Mouse (Mus musculus): Measurements from ENCODE around the gene Mfap5. TPM values are rescaled to one million over a fixed set of nuclear protein-coding genes. Genes with fewer than 3 reads are reported as not detected.

The Mfap5 gene
- polyA plus RNA-seq, 1 experiment from 2014 or later: 6.8 TPM

GRCm38 (mm10) chr6:122544672-122545071, 39.0 kb downstream of the Mfap5 start:
- Histone ChIP-seq H3K9ac (no peak overlapping the region), H3K9me3 (no peaks in the 10 kb centered on the region), H3K4me2 (replicated peaks) (no peak overlapping the region), H3K4me3 (no peak overlapping the region), H3K4me1 (peaks cover 22% of the 10 kb centered on the region), H3K27ac (peak overlapping the region; percentile 75), H3K27me3 (no peaks in the 10 kb centered on the region), H3K36me3 (no peaks in the 10 kb centered on the region)
- 0 out of 2 replicates have a peak, but pooled peaks have one; percentile 16 for ATAC-seq (ENCODE audit: low FRiP score, low read depth)
- WGBS: 100% methylated on average over 1 of the region's 1 CpGs

GRCm38 (mm10) chr6:122545289-122545882, 39.7 kb downstream of the Mfap5 start:
- H3K9ac ChIP-seq: no peak overlapping the region
- H3K4me1 ChIP-seq: peaks cover 22% of the 10 kb centered on the region
- H3K4me3 ChIP-seq: no peak overlapping the region
- no peaks in the 10 kb centered on the region for H3K27me3 ChIP-seq
- H3K36me3 ChIP-seq: no peaks in the 10 kb centered on the region
- WGBS: 26% methylated on average over 9 of the region's 9 CpGs
- peak; percentile 62 for ATAC-seq (ENCODE audit: low FRiP score, low read depth)
- peak overlapping the region; percentile 75 for H3K27ac ChIP-seq
- no peaks in the 10 kb centered on the region for H3K9me3 ChIP-seq
- H3K4me2 ChIP-seq (replicated peaks): peak overlapping the region; percentile 41

GRCm38 (mm10) chr6:122545948-122546347, 40.3 kb downstream of the Mfap5 start:
- H3K4me3 ChIP-seq: no peak overlapping the region
- peak; percentile 75 for ATAC-seq (ENCODE audit: low FRiP score, low read depth)
- H3K27me3 ChIP-seq: no peaks in the 10 kb centered on the region
- peaks cover 22% of the 10 kb centered on the region for H3K4me1 ChIP-seq
- H3K27ac ChIP-seq: peak overlapping the region; percentile 75
- H3K9me3 ChIP-seq: no peaks in the 10 kb centered on the region
- H3K9ac ChIP-seq: no peak overlapping the region
- H3K36me3 ChIP-seq: no peaks in the 10 kb centered on the region
- peak overlapping the region; percentile 41 for H3K4me2 ChIP-seq (replicated peaks)
- WGBS: 35% methylated on average over 10 of the region's 10 CpGs

GRCm38 (mm10) chr6:122553606-122554005, 48.0 kb downstream of the Mfap5 start, which contains the start of gene Aicda:
Aicda (plus strand) TSS chr6:122553801.
- 61% methylated on average over 9 of the region's 9 CpGs for WGBS
- H3K4me3 ChIP-seq: no peak within 1 kb of the TSS

GRCm38 (mm10) chr6:122554102-122554501, 48.5 kb downstream of the Mfap5 start:
- no peak overlapping the region for H3K4me2 ChIP-seq (replicated peaks)
- H3K36me3 ChIP-seq: no peaks in the 10 kb centered on the region
- H3K4me3 ChIP-seq: no peak overlapping the region
- no peaks in the 10 kb centered on the region for H3K9me3 ChIP-seq
- WGBS: 59% methylated on average over 6 of the region's 6 CpGs
- no peak for ATAC-seq (ENCODE audit: low FRiP score, low read depth)
- no peaks in the 10 kb centered on the region for H3K4me1 ChIP-seq
- no peak overlapping the region for H3K9ac ChIP-seq
- no peak overlapping the region for H3K27ac ChIP-seq
- H3K27me3 ChIP-seq: peaks cover 12% of the 10 kb centered on the region

More at GRCm38 (mm10) chr6:122553606-122554005, 48.0 kb downstream of the Mfap5 start, which contains the start of gene Aicda:
- Histone ChIP-seq H3K9me3 (no peaks in the 10 kb centered on the region), H3K4me2 (replicated peaks) (no peak within 1 kb of the TSS), H3K27ac (no peak within 1 kb of the TSS), H3K4me1 (no peaks in the 10 kb centered on the region), H3K9ac (no peak within 1 kb of the TSS), H3K27me3 (peaks cover 12% of the 10 kb centered on the region), H3K36me3 (no peaks in the 10 kb centered on the region)
- no peak for ATAC-seq (ENCODE audit: low FRiP score, low read depth)

- Histone ChIP-seq H3K4me1 (no peaks in the 10 kb centered on the region; the same call in 1 of the 2 replicates), H3K27ac (no peak overlapping the region), H3K36me3 (no peaks in the 10 kb centered on the region), H3K4me3 (no peak overlapping the region), H3K9ac (no peak overlapping the region), H3K4me2 (replicated peaks) (no peak overlapping the region), H3K27me3 (peaks cover 12% of the 10 kb centered on the region), H3K9me3 (no peaks in the 10 kb centered on the region)
- no peak for ATAC-seq (ENCODE audit: low FRiP score, low read depth)
- 33% methylated on average over 7 of the region's 7 CpGs for WGBS
Measured at GRCm38 (mm10) chr6:122555266-122555665, 49.6 kb downstream of the Mfap5 start.

- no peak overlapping the region for H3K9ac ChIP-seq
- WGBS: 23% methylated on average over 15 of the region's 15 CpGs
- peaks cover 18% of the 10 kb centered on the region for H3K27me3 ChIP-seq
- no peak overlapping the region for H3K4me3 ChIP-seq
- peak overlapping the region; percentile 35 for H3K4me2 ChIP-seq (replicated peaks)
- H3K4me1 ChIP-seq: peaks cover 8% of the 10 kb centered on the region; the same call in 1 of the 2 replicates
- no peaks in the 10 kb centered on the region for H3K36me3 ChIP-seq
- no peak for ATAC-seq (ENCODE audit: low FRiP score, low read depth)
- no peak overlapping the region for H3K27ac ChIP-seq
- H3K9me3 ChIP-seq: no peaks in the 10 kb centered on the region
Measured at GRCm38 (mm10) chr6:122556959-122557561, 51.4 kb downstream of the Mfap5 start.

GRCm38 (mm10) chr6:122560427-122560826, 54.8 kb downstream of the Mfap5 start:
- ATAC-seq (ENCODE audit: low FRiP score, low read depth): 0 out of 2 replicates have a peak, but pooled peaks have one; percentile 24
- peak overlapping the region; percentile 53 for H3K4me2 ChIP-seq (replicated peaks)
- H3K9ac ChIP-seq: no peak overlapping the region
- no peaks in the 10 kb centered on the region for H3K36me3 ChIP-seq
- H3K27me3 ChIP-seq: peaks cover 18% of the 10 kb centered on the region
- H3K4me3 ChIP-seq: peak overlapping the region; percentile 18
- no peak overlapping the region for H3K27ac ChIP-seq
- peaks cover 14% of the 10 kb centered on the region; the same call in 1 of the 2 replicates for H3K4me1 ChIP-seq
- H3K9me3 ChIP-seq: no peaks in the 10 kb centered on the region
- 12% methylated on average over 17 of the region's 17 CpGs for WGBS

- ATAC-seq (ENCODE audit: low FRiP score, low read depth): peak; percentile 31; the same call in 1 of the 2 replicates
Measured at GRCm38 (mm10) chr6:122561005-122561404, 55.4 kb downstream of the Mfap5 start.

GRCm38 (mm10) chr6:122562463-122562862, 56.8 kb downstream of the Mfap5 start:
- H3K4me2 ChIP-seq (replicated peaks): peak overlapping the region; percentile 42
- H3K27ac ChIP-seq: no peak overlapping the region
- peak; percentile 29; the same call in 1 of the 2 replicates for ATAC-seq (ENCODE audit: low FRiP score, low read depth)
- peaks cover 14% of the 10 kb centered on the region; the same call in 1 of the 2 replicates for H3K4me1 ChIP-seq
- H3K4me3 ChIP-seq: peak overlapping the region; percentile 17; the same call in 1 of the 2 replicates
- no peak overlapping the region for H3K9ac ChIP-seq
- H3K27me3 ChIP-seq: peaks cover 10% of the 10 kb centered on the region
- 2% methylated on average over 6 of the region's 6 CpGs for WGBS
- no peaks in the 10 kb centered on the region for H3K9me3 ChIP-seq
- H3K36me3 ChIP-seq: no peaks in the 10 kb centered on the region

More at GRCm38 (mm10) chr6:122561005-122561404, 55.4 kb downstream of the Mfap5 start:
- Histone ChIP-seq H3K27me3 (peaks cover 12% of the 10 kb centered on the region), H3K4me3 (no peak overlapping the region), H3K9ac (no peak overlapping the region), H3K36me3 (no peaks in the 10 kb centered on the region), H3K9me3 (no peaks in the 10 kb centered on the region), H3K27ac (no peak overlapping the region), H3K4me2 (replicated peaks) (no peak overlapping the region), H3K4me1 (peaks cover 14% of the 10 kb centered on the region; the same call in 1 of the 2 replicates)
- 81% methylated on average over 20 of the region's 20 CpGs for WGBS

- no peaks in the 10 kb centered on the region for H3K36me3 ChIP-seq
- no peaks in the 10 kb centered on the region for H3K9me3 ChIP-seq
- no peak overlapping the region for H3K27ac ChIP-seq
- peaks cover 10% of the 10 kb centered on the region for H3K27me3 ChIP-seq
- H3K4me3 ChIP-seq: no peak overlapping the region
- WGBS: 88% methylated on average over 9 of the region's 9 CpGs
- ATAC-seq (ENCODE audit: low FRiP score, low read depth): no peak
- no peak overlapping the region for H3K4me2 ChIP-seq (replicated peaks)
- no peak overlapping the region for H3K9ac ChIP-seq
- H3K4me1 ChIP-seq: 0 out of 2 replicates have a peak, but pooled peaks cover 14% of the 10 kb centered on the region
Measured at GRCm38 (mm10) chr6:122565070-122565784, 59.6 kb downstream of the Mfap5 start.

- no peaks in the 10 kb centered on the region for H3K36me3 ChIP-seq
- no peaks in the 10 kb centered on the region for H3K27me3 ChIP-seq
- no peaks in the 10 kb centered on the region for H3K9me3 ChIP-seq
- no peaks in the 10 kb centered on the region for H3K4me1 ChIP-seq
- ATAC-seq (ENCODE audit: low FRiP score, low read depth): no peak
- no peak overlapping the region for H3K4me2 ChIP-seq (replicated peaks)
- WGBS: 57% methylated on average over 5 of the region's 5 CpGs
- no peak overlapping the region for H3K9ac ChIP-seq
- H3K27ac ChIP-seq: no peak overlapping the region
- H3K4me3 ChIP-seq: no peak overlapping the region
Measured at GRCm38 (mm10) chr6:122569113-122569512, 63.5 kb downstream of the Mfap5 start.
